8 mouse cellular contexts compared by ENCODE assay signal in genomic region chr3:121171872-121172265, GRCm38 (mm10). TPM values are rescaled to one million over a fixed set of nuclear protein-coding genes. Genes with fewer than 3 reads are reported as not detected.
DNase-seq lines count a peak whose midpoint lies in the region; ATAC-seq and TF ChIP-seq lines count a peak whose summit lies in the region.

No protein-coding gene starts in this region.

- H3K4me3 ChIP-seq in heart, embryonic 15.5 days, result peak overlapping the region; percentile 86
- peak overlapping the region; percentile 37; the same call in 1 of the 2 replicates for H3K4me3 ChIP-seq in bone marrow macrophage, adult 2 months (ENCODE audit: insufficient read depth, low read length)
- peak overlapping the region; percentile 59 for H3K4me3 ChIP-seq in hindbrain, embryonic 12.5 days
- H3K4me3 ChIP-seq in midbrain, embryonic 11.5 days (ENCODE audit: low read depth, low read length), result no peak overlapping the region

- no peaks in the 10 kb centered on the region for H3K27me3 ChIP-seq in heart, embryonic 15.5 days
- H3K27me3 ChIP-seq in hindbrain, embryonic 12.5 days, result no peaks in the 10 kb centered on the region
- no peaks in the 10 kb centered on the region for H3K27me3 ChIP-seq in midbrain, embryonic 11.5 days (ENCODE audit: control insufficient read depth, insufficient read depth, low read length)

- no peaks in the 10 kb centered on the region for H3K9me3 ChIP-seq in heart, embryonic 15.5 days (replicated peaks)
- H3K9me3 ChIP-seq in hindbrain, embryonic 12.5 days (replicated peaks), result no peaks in the 10 kb centered on the region
- H3K9me3 ChIP-seq in midbrain, embryonic 11.5 days (ENCODE audit: control insufficient read depth, low read length), result no peaks in the 10 kb centered on the region

- intact Hi-C loops in heart, postnatal 25 days (cut with DNase I), result loop anchor here (2.0 to 5.0 kb wide), 3 partner anchors 120 to 329 kb away; partner anchors contain the start of gene Alg14

- no peak for TF ChIP-seq CTCF in bone marrow macrophage, adult 2 months (IDR thresholded peaks at IDR 0.05; ENCODE audit: low read depth, low read length)

- peak overlapping the region; percentile 75; the same call in 1 of the 2 replicates for H3K9ac ChIP-seq in heart, embryonic 15.5 days
- no peak overlapping the region; the same call in 1 of the 2 replicates for H3K9ac ChIP-seq in hindbrain, embryonic 12.5 days
- H3K9ac ChIP-seq in midbrain, embryonic 11.5 days (ENCODE audit: low read length), result peak overlapping the region; percentile 75; the same call in 1 of the 2 replicates

- no peak for DNase-seq in heart, postnatal 25 days (ENCODE audit: low spot score)
- DNase-seq in midbrain, embryonic 11.5 days (ENCODE audit: low spot score, missing footprints), result no peak
- no peak for DNase-seq in urinary bladder, adult 18-20 months (ENCODE audit: low spot score in 2 of 2)
- DNase-seq in cerebellum, adult 11-12 months, result no peak
- DNase-seq in thymus, postnatal 4 days, result no peak

- TF ChIP-seq POLR2A in bone marrow macrophage, adult 2 months (IDR thresholded peaks at IDR 0.05; ENCODE audit: borderline replicate concordance, low read depth, low read length), result no peak

- ATAC-seq in heart, embryonic 15.5 days (replicated peaks; ENCODE audit: insufficient number of reproducible peaks, insufficient read depth, low FRiP score, low read depth), result no peak
- ATAC-seq in hindbrain, embryonic 12.5 days (ENCODE audit: low FRiP score), result 0 out of 2 replicates have a peak, but pooled peaks have one; percentile 2
- ATAC-seq in midbrain, embryonic 11.5 days (ENCODE audit: low FRiP score), result peak; percentile 15; the same call in 1 of the 2 replicates

- H3K27ac ChIP-seq in heart, embryonic 15.5 days, result no peak overlapping the region
- H3K27ac ChIP-seq in bone marrow macrophage, adult 2 months (ENCODE audit: insufficient read depth, low read depth, low read length), result no peak overlapping the region
- no peak overlapping the region for H3K27ac ChIP-seq in hindbrain, embryonic 12.5 days
- no peak overlapping the region for H3K27ac ChIP-seq in midbrain, embryonic 11.5 days (ENCODE audit: low read depth, low read length)

- 49% methylated on average over 6 of the region's 6 CpGs for WGBS in heart, embryonic 15.5 days
- whole genome bisulfite sequencing in hindbrain, embryonic 12.5 days, result 56% methylated on average over 6 of the region's 6 CpGs
- WGBS in midbrain, embryonic 11.5 days, result 53% methylated on average over 6 of the region's 6 CpGs

- peak overlapping the region; percentile 96 for H3K4me2 ChIP-seq in heart, embryonic 15.5 days
- H3K4me2 ChIP-seq in hindbrain, embryonic 12.5 days (replicated peaks), result peak overlapping the region; percentile 67
- peak overlapping the region; percentile 65 for H3K4me2 ChIP-seq in midbrain, embryonic 11.5 days

- H3K4me1 ChIP-seq in heart, embryonic 15.5 days (replicated peaks), result peaks cover 10% of the 10 kb centered on the region
- H3K4me1 ChIP-seq in bone marrow macrophage, adult 2 months (ENCODE audit: control insufficient read depth, insufficient read depth, low read length), result peaks cover 6% of the 10 kb centered on the region
- peaks cover 4% of the 10 kb centered on the region; the same call in 1 of the 2 replicates for H3K4me1 ChIP-seq in hindbrain, embryonic 12.5 days
- H3K4me1 ChIP-seq in midbrain, embryonic 11.5 days (ENCODE audit: control insufficient read depth, insufficient read depth, low read length), result no peaks in the 10 kb centered on the region

- no peaks in the 10 kb centered on the region for H3K36me3 ChIP-seq in heart, embryonic 15.5 days
- H3K36me3 ChIP-seq in hindbrain, embryonic 12.5 days, result no peaks in the 10 kb centered on the region
- H3K36me3 ChIP-seq in midbrain, embryonic 11.5 days (ENCODE audit: control insufficient read depth, insufficient read depth, low read length), result no peaks in the 10 kb centered on the region

RNA-seq across cellular contexts. Expression of gene Rwdd3, which starts 0.4 kb away (rescaled TPM):
- 3.4 and 3.6 TPM in 2 replicates for polyA plus RNA-seq in heart, embryonic 15.5 days (2015; fragmentation: Nextera tagmentation; extraction: Ambion mirVana)
- 1 to 10 TPM; 1.2 to 1.6 TPM for total RNA-seq in heart, postnatal 25 days (2021)
- polyA plus RNA-seq in bone marrow macrophage, adult 2 months (2012; ENCODE audit: insufficient read depth, insufficient read length, missing spikeins), result 3.8 and 6.2 TPM in 2 replicates
- 5.3 and 6.9 TPM in 2 replicates for polyA plus RNA-seq in hindbrain, embryonic 12.5 days (2016; fragmentation: Nextera tagmentation; extraction: Ambion mirVana)
- polyA plus RNA-seq in midbrain, embryonic 11.5 days (2014; fragmentation: Nextera tagmentation; extraction: Ambion mirVana), result 3.9 and 4.2 TPM in 2 replicates
